Mouse (Mus musculus) MEL (cell line): ENCODE measurements at regions not wholly inside any gene's neighbourhood (a gene's known extent, or its start where the extent isn't known, plus 50 kb on each side); places are given as distances from the start of the nearest gene placed in this dataset.

Experiments
- DNase-seq: peaks from one replicate; pipeline ENCODE4 v3.0.0; 2011; ENCODE audit warnings: low read depth, low spot score
- H3K27ac ChIP-seq: 2 replicates; pipeline ENCODE4 v1.5.1; 2012; ENCODE audit warnings: low read depth, mild to moderate bottlenecking, control low read depth, low read length, moderate library complexity; ENCODE audit not compliant: control insufficient read depth
- H3K27me3 ChIP-seq, 2 experiments: fragments of 150-350 bp in 1 of 2; sonication (generic) in 1 of 2; 2 replicates each; pipeline ENCODE4 v1.6.1; 2012; ENCODE audit warnings: low read length in 2 of 2, mild to moderate bottlenecking in 2 of 2, improper control_type of control experiment in 1 of 2, moderate library complexity in 1 of 2; ENCODE audit not compliant: insufficient read depth in 2 of 2, control insufficient read depth in 1 of 2
- H3K36me3 ChIP-seq, 2 experiments: 2 replicates each; pipeline ENCODE4 v1.6.1; 2012 to 2014; ENCODE audit warnings: low read length in 2 of 2, improper control_type of control experiment in 1 of 2, inconsistent platforms in 1 of 2, mild to moderate bottlenecking in 1 of 2; ENCODE audit not compliant: insufficient read depth in 2 of 2, control insufficient read depth in 1 of 2
- H3K4me1 ChIP-seq, 2 experiments: fragments of 150-350 bp in 1 of 2; sonication (generic) in 1 of 2; 2 replicates each; pipeline ENCODE4 v1.6.1; 2012; ENCODE audit warnings: low read length in 2 of 2, improper control_type of control experiment in 1 of 2, mild to moderate bottlenecking in 1 of 2; ENCODE audit not compliant: insufficient read depth in 2 of 2, control insufficient read depth in 1 of 2
- H3K4me3 ChIP-seq, 2 experiments: fragments of 150-350 bp in 1 of 2; sonication (generic) in 1 of 2; 2 replicates each; pipeline ENCODE4 v1.5.1; 2012; ENCODE audit warnings: low read depth in 2 of 2, low read length in 2 of 2, mild to moderate bottlenecking in 2 of 2, moderate library complexity in 2 of 2, control low read depth in 1 of 2, improper control_type of control experiment in 1 of 2; ENCODE audit not compliant: control insufficient read depth in 1 of 2, insufficient read depth in 1 of 2
- H3K79me2 ChIP-seq: 2 replicates; pipeline ENCODE4 v1.6.1; 2012; ENCODE audit warnings: mild to moderate bottlenecking, low read length, moderate library complexity; ENCODE audit not compliant: control insufficient read depth, poor library complexity, insufficient read depth
- H3K9ac ChIP-seq: 2 replicates; pipeline ENCODE4 v1.6.1; 2012; ENCODE audit warnings: low read depth, mild to moderate bottlenecking, control low read depth, low read length, moderate library complexity; ENCODE audit not compliant: control insufficient read depth, poor library complexity, severe bottlenecking
- H3K9me3 ChIP-seq: fragments of 150-350 bp; sonication (generic); replicated peaks from 2 replicates; pipeline ENCODE4 v1.6.1; 2012; ENCODE audit warnings: mild to moderate bottlenecking, low read length, improper control_type of control experiment, moderate library complexity; ENCODE audit not compliant: insufficient read depth
- CHD2 ChIP-seq: IDR thresholded peaks from 2 replicates; pipeline ENCODE4 v1.6.1; 2011; ENCODE audit warnings: low read length, improper control_type of control experiment
- CTCF ChIP-seq, 3 experiments: IDR thresholded peaks in 2 of 3; conservative IDR thresholded peaks in 1 of 3; 2 replicates each; pipeline ENCODE4 v1.5.1; 2011 to 2012; ENCODE audit warnings: low read length in 3 of 3, low read depth in 2 of 3, mild to moderate bottlenecking in 2 of 3, improper control_type of control experiment in 1 of 3, inconsistent platforms in 1 of 3, mixed read lengths in 1 of 3, moderate library complexity in 1 of 3; ENCODE audit not compliant: control insufficient read depth in 1 of 3, insufficient read depth in 1 of 3, poor library complexity in 1 of 3, severe bottlenecking in 1 of 3
- ELF1 ChIP-seq: IDR thresholded peaks from 2 replicates; pipeline ENCODE4 v1.6.1; 2014; ENCODE audit warnings: low read depth, mild to moderate bottlenecking, inconsistent platforms, low read length, improper control_type of control experiment, moderate library complexity
- HCFC1 ChIP-seq: IDR thresholded peaks from 2 replicates; pipeline ENCODE4 v1.6.1; 2012; ENCODE audit warnings: low read depth, mild to moderate bottlenecking, inconsistent platforms, low read length, improper control_type of control experiment, moderate library complexity
- MAX ChIP-seq: IDR thresholded peaks from 2 replicates; pipeline ENCODE4 v1.6.1; 2011; ENCODE audit warnings: low read length, improper control_type of control experiment
- MAZ ChIP-seq: IDR thresholded peaks from 2 replicates; pipeline ENCODE4 v1.6.1; 2012; ENCODE audit warnings: low read depth, mild to moderate bottlenecking, inconsistent platforms, low read length, improper control_type of control experiment
- MEF2A ChIP-seq: IDR thresholded peaks from 2 replicates; pipeline ENCODE4 v1.6.1; 2014; ENCODE audit warnings: low read depth, mild to moderate bottlenecking, inconsistent platforms, low read length, improper control_type of control experiment; ENCODE audit not compliant: poor library complexity, insufficient replicate concordance, severe bottlenecking; ENCODE audit errors: extremely low read depth
- MYB ChIP-seq: IDR thresholded peaks from 2 replicates; pipeline ENCODE4 v1.6.1; 2011; ENCODE audit warnings: mild to moderate bottlenecking, low read depth, low read length, improper control_type of control experiment
- MYC ChIP-seq: IDR thresholded peaks from 2 replicates; pipeline ENCODE4 v1.6.1; 2011; ENCODE audit warnings: low read depth, mild to moderate bottlenecking, low read length, improper control_type of control experiment, moderate library complexity
- POLR2AphosphoS2 ChIP-seq: IDR thresholded peaks from 2 replicates; pipeline ENCODE4 v1.6.1; 2011; ENCODE audit warnings: low read length, improper control_type of control experiment
- POLR2AphosphoS5 ChIP-seq: IDR thresholded peaks from 2 replicates; pipeline ENCODE4 v1.6.1; 2012; ENCODE audit warnings: low read depth, borderline replicate concordance, mild to moderate bottlenecking, inconsistent platforms, low read length, moderate library complexity, mixed read lengths
- SIN3A ChIP-seq: IDR thresholded peaks from 2 replicates; pipeline ENCODE4 v1.6.1; 2012; ENCODE audit warnings: low read length, improper control_type of control experiment, inconsistent platforms
- USF2 ChIP-seq, 2 experiments: IDR thresholded peaks; 2 replicates each; pipeline ENCODE4 v1.6.1; 2011 to 2012; ENCODE audit warnings: improper control_type of control experiment in 2 of 2, low read length in 2 of 2, borderline replicate concordance in 1 of 2, inconsistent platforms in 1 of 2, low read depth in 1 of 2, mild to moderate bottlenecking in 1 of 2; ENCODE audit not compliant: insufficient read depth in 1 of 2
- ZMIZ1 ChIP-seq: IDR thresholded peaks from 2 replicates; pipeline ENCODE4 v1.6.1; 2012; ENCODE audit warnings: low read depth, mild to moderate bottlenecking, inconsistent platforms, low read length, improper control_type of control experiment, moderate library complexity
- ZNF384 ChIP-seq: IDR thresholded peaks from 2 replicates; pipeline ENCODE4 v1.6.1; 2012; ENCODE audit warnings: low read depth, mild to moderate bottlenecking, inconsistent platforms, low read length, improper control_type of control experiment

DNA sequence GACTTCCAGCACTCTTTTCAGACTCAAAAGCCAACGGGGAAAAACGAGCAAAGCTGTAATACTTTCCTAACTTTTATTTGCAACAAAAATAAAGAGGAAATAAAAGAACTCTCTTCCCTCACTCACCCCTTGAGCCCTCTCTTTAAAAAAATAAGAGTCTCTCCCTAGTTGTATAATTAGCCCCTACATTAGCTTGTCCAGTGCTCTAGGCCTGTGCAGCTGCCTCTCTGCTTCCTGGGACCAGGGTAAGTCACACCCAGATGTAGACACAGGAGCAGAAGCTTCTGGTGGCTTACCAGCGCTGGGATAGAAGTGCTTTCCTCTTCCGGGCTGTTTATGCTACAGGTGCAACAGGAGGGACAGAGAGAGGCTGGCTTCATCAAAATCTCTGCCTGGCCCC is 75.0 kb upstream of the Meis1 start:
- no peaks in the 10 kb centered on the region for H3K36me3 ChIP-seq
- no peaks in the 10 kb centered on the region for H3K4me1 ChIP-seq
- H3K27ac ChIP-seq: no peak overlapping the region
- TF ChIP-seq CHD2: no peak
- H3K9ac ChIP-seq: no peak overlapping the region
- no peak for DNase-seq
- H3K4me3 ChIP-seq: no peak overlapping the region
- peaks cover 5 to 9% of the 10 kb centered on the region in 2 experiments for H3K27me3 ChIP-seq
- no peaks in the 10 kb centered on the region for H3K9me3 ChIP-seq
- H3K79me2 ChIP-seq: no peaks in the 10 kb centered on the region

DNA sequence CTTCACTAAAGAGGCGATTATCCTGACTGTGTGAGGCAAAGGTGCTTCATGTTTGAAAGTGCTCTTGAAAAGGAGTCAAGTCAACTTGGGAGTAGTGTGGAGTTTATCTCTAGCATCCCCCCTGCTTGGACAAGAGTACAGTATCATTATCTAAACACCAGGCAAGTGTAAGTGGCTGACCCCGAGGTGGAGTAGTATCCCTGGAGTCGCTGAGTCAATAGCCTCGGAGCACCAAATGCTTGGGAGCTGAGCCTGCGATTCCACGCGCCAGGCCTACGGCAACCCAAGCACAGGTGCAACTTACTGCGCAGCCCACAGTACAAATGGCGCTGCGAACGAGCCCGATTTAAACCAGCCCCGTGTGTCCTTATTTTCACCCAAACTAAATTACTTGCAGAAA is 75.4 kb upstream of the Meis1 start:
- no peaks in the 10 kb centered on the region for H3K79me2 ChIP-seq
- no peak for DNase-seq
- no peak for TF ChIP-seq MYC
- TF ChIP-seq SIN3A: no peak
- TF ChIP-seq ZMIZ1: no peak
- TF ChIP-seq MEF2A: no peak
- no peak for TF ChIP-seq MYB
- TF ChIP-seq CTCF (IDR thresholded peaks at IDR 0.05 in 2 of 3, conservative IDR thresholded peaks at IDR 0.05 in 1 of 3; ENCODE audit: control insufficient read depth in 1 of 3, insufficient read depth in 1 of 3, low read depth in 2 of 3, low read length in 3 of 3, poor library complexity in 1 of 3, severe bottlenecking in 1 of 3): no peak
- no peak for TF ChIP-seq MAZ

DNA sequence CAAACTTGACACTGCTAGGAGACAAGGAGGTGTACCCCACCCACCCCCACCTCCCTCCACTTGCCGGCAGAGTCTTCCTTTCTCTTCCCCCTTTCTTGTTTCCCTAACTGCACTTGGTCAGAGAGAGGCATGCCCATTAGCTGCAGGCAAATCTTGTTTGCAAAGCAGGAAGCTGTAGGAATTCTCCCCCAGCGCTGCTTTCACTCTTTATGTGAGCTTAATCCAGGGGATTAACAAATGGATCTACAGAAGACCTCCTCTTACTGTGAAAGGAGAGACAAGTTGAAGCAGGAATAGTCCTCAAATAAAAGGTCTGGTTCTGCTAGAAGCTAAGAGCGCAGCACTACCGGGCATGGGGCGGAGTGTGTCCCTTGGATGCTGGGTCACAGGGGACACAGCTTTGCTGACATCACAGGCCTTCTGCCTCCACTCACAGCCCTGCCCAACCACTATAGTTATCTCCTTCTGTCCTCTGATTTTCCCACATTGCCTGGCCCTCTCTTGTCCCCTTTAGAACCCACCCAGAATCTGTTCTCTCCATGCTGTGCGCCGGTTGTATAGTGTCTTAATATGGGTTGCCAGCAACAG is 84.3 kb upstream of the Meis1 start:
- H3K9ac ChIP-seq: no peak overlapping the region
- peaks cover 6 to 11% of the 10 kb centered on the region in 2 experiments for H3K27me3 ChIP-seq
- no peaks in the 10 kb centered on the region for H3K36me3 ChIP-seq
- H3K4me3 ChIP-seq: no peak overlapping the region
- TF ChIP-seq ELF1: no peak
- no peak for TF ChIP-seq POLR2AphosphoS2
- no peak for TF ChIP-seq CTCF (IDR thresholded peaks at IDR 0.05 in 2 of 3, conservative IDR thresholded peaks at IDR 0.05 in 1 of 3; ENCODE audit: control insufficient read depth in 1 of 3, insufficient read depth in 1 of 3, low read depth in 2 of 3, low read length in 3 of 3, poor library complexity in 1 of 3, severe bottlenecking in 1 of 3)
- no peak for TF ChIP-seq POLR2AphosphoS5
- TF ChIP-seq ZNF384: no peak
- TF ChIP-seq MAX: no peak
- no peak for TF ChIP-seq HCFC1
- no peak for TF ChIP-seq USF2 (IDR thresholded peaks at IDR 0.05; ENCODE audit: borderline replicate concordance in 1 of 2, insufficient read depth in 1 of 2, low read depth in 1 of 2, low read length in 2 of 2)
- TF ChIP-seq MEF2A: no peak
- TF ChIP-seq, all 39 proteins: peak for 0
- Histone ChIP-seq H3K9me3 (no peaks in the 10 kb centered on the region), H3K4me1 (no peaks in the 10 kb centered on the region), H3K27ac (no peak overlapping the region), H3K79me2 (no peaks in the 10 kb centered on the region)
- no peak for DNase-seq

More for the DNA sequence above, 75.4 kb upstream of the Meis1 start:
- Histone ChIP-seq H3K9me3 (no peaks in the 10 kb centered on the region), H3K4me1 (no peaks in the 10 kb centered on the region), H3K27ac (no peak overlapping the region), H3K27me3 (peaks cover 5 to 9% of the 10 kb centered on the region in 2 experiments), H3K9ac (no peak overlapping the region), H3K4me3 (no peak overlapping the region), H3K36me3 (no peaks in the 10 kb centered on the region)
